Mouse (Mus musculus) cerebellum, adult 2 months (tissue): Measurements from ENCODE around the gene Nhlrc3. TPM values are rescaled to one million over a fixed set of nuclear protein-coding genes. Genes with fewer than 3 reads are reported as not detected.
A peak's percentile ranks its signal among the peaks of the same experiment; 100 is the strongest.

Experiments
- DNase-seq, 2 experiments: peaks; one replicate each; pipeline ENCODE4 v3.0.0; 2021
- H3K27ac ChIP-seq: fragments of 200-500 bp; 2 replicates; pipeline ENCODE4 v1.5.1; 2012; ENCODE audit warnings: low read length, control low read depth, inconsistent platforms; ENCODE audit not compliant: insufficient read depth
- H3K27me3 ChIP-seq: fragments of 200-500 bp; 2 replicates; pipeline ENCODE4 v1.6.1; 2012; ENCODE audit warnings: inconsistent platforms, mild to moderate bottlenecking, low read length, moderate library complexity; ENCODE audit not compliant: control insufficient read depth, insufficient read depth
- H3K4me1 ChIP-seq: fragments of 200-500 bp; 2 replicates; pipeline ENCODE4 v1.6.1; 2011; ENCODE audit warnings: low read length; ENCODE audit not compliant: control insufficient read depth, insufficient read depth
- H3K4me3 ChIP-seq: fragments of 200-500 bp; replicated peaks from 2 replicates; pipeline ENCODE3; 2011; ENCODE audit warnings: mild to moderate bottlenecking, low read depth, low read length, control low read depth; ENCODE audit not compliant: insufficient read depth
- CTCF ChIP-seq: fragments of 200-500 bp; IDR thresholded peaks from 2 replicates; pipeline ENCODE4 v1.5.1; 2011; ENCODE audit warnings: low read depth, mild to moderate bottlenecking, control low read depth, low read length, moderate library complexity, borderline replicate concordance; ENCODE audit not compliant: insufficient read depth
- POLR2A ChIP-seq: fragments of 200-500 bp; IDR thresholded peaks from 2 replicates; pipeline ENCODE4 v1.6.1; 2011; ENCODE audit warnings: low read length, control low read depth, borderline replicate concordance; ENCODE audit not compliant: insufficient read depth
- WGBS: fragments of 180-500 bp; shearing (Covaris S2); methylation state at CpG from one replicate; pipeline ENCODE4 v1.1.7; 2018; 5-methylcytosine and 5-hydroxymethylcytosine counted together
- polyA plus RNA-seq: library from polyadenylated mRNA; depleted of rRNA; stranded (reverse); fragments of >200 nt; gene quantifications from 2 replicates; pipeline ENCODE4 v1.2.3, GENCODE M21; 2012

Gene Nhlrc3
- polyA plus RNA-seq, 1 experiment: 7.9 TPM

DNA sequence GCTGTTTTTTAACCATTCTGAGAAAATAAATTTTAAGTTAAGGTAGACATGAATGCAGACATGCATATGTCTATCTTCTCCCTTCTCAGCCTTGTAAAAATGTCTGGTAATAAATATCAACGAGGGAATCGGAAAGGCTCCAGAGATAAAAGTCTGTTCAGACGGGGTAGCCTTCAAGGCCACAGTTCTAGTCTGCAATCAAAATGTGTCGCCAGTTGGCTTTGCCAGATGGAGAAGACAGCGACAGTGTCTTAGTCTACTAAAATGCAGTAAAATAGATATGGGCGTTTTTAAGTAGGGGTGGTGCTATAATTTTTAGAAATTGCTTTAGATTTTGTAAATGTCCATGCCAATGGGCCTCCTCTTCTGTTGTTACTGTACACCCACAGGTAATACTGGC lies 2.2 kb upstream of the Nhlrc3 start:
- no peak for TF ChIP-seq CTCF
- TF ChIP-seq POLR2A: no peak
- Histone ChIP-seq H3K4me3 (peak overlapping the region; percentile 19), H3K27ac (no peak overlapping the region), H3K27me3 (no peaks in the 10 kb centered on the region), H3K4me1 (peaks cover 6% of the 10 kb centered on the region)
- no peak for DNase-seq
- WGBS: 12% methylated on average over 6 of the region's 6 CpGs

DNA sequence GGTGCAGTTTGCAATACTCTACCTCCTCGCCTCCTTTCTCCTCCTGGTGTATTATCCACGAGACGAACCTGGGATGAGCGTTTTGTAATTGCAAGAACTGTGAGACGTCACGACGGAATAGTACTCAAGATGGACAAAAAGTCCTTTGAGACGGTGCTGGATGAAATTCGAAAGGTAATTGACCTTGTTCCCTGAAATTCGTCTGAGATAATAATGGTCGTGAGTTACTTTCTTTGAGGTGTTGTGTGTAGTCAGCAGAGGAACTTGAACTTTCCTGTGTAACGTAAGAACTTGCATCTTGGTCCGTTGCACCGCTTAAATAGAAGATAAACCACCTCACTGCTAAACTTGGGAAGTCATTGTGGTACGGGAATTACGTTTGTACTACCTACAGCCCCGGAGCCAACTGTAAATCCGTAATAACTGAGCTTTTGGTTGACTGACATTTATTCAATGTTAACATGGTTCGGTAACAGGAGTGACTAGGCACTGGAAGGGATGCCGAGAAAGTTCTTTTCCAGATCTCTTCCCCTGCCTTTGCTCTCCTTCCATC lies 1.1 kb upstream of the Nhlrc3 start:
- H3K4me1 ChIP-seq: peaks cover 5% of the 10 kb centered on the region
- H3K27ac ChIP-seq: no peak overlapping the region
- no peak for DNase-seq

DNA sequence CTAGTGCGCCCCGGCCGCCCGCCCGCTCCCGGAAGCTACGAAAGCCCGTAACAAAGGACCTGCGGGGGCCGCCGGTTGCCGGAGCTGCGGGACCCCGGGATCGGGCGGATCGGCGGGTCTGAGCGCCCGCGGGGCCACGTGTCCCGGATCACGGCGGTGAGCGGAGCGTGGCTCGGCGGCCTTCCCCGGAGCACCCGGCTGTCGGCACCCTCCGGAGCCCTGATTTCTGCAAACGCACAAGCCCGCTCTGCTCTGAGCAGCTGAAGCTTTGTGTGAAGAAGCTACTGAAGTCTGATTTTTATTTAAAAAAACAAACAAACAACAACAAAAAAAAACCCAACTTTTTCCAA lies 608 bp upstream of the Nhlrc3 start:
- no peak for TF ChIP-seq CTCF
- no peak for TF ChIP-seq POLR2A
- Histone ChIP-seq H3K4me3 (peak overlapping the region; percentile 97), H3K4me1 (no peaks in the 10 kb centered on the region; the same call in 1 of the 2 replicates), H3K27me3 (no peaks in the 10 kb centered on the region), H3K27ac (peak overlapping the region; percentile 72; the same call in 1 of the 2 replicates)
- WGBS: 1% methylated on average over 35 of the region's 35 CpGs
- no peak for DNase-seq

More for the DNA sequence above, 1.1 kb upstream of the Nhlrc3 start:
- H3K4me3 ChIP-seq: peak overlapping the region; percentile 97
- WGBS: under 1% methylated on average over 20 of the region's 20 CpGs
- no peaks in the 10 kb centered on the region for H3K27me3 ChIP-seq
- TF ChIP-seq POLR2A: no peak

GRCm38 (mm10) chr3:53462701-53463045 lies 459 bp downstream of the Nhlrc3 start:
- peak overlapping the region; percentile 96 for H3K27ac ChIP-seq
- DNase-seq: no peak
- 4% methylated on average over 9 of the region's 9 CpGs for WGBS
- H3K4me1 ChIP-seq: no peaks in the 10 kb centered on the region; the same call in 1 of the 2 replicates
- H3K27me3 ChIP-seq: no peaks in the 10 kb centered on the region
- no peak for TF ChIP-seq CTCF
- no peak for TF ChIP-seq POLR2A
- H3K4me3 ChIP-seq: peak overlapping the region; percentile 97

GRCm38 (mm10) chr3:53460106-53460505 lies 3.0 kb downstream of the Nhlrc3 start:
- DNase-seq: no peak
- Histone ChIP-seq H3K4me1 (no peaks in the 10 kb centered on the region; the same call in 1 of the 2 replicates), H3K4me3 (no peak overlapping the region), H3K27me3 (no peaks in the 10 kb centered on the region), H3K27ac (no peak overlapping the region)
- 85% methylated on average over 9 of the region's 9 CpGs for WGBS
- TF ChIP-seq POLR2A (no peak), CTCF (no peak)

DNA sequence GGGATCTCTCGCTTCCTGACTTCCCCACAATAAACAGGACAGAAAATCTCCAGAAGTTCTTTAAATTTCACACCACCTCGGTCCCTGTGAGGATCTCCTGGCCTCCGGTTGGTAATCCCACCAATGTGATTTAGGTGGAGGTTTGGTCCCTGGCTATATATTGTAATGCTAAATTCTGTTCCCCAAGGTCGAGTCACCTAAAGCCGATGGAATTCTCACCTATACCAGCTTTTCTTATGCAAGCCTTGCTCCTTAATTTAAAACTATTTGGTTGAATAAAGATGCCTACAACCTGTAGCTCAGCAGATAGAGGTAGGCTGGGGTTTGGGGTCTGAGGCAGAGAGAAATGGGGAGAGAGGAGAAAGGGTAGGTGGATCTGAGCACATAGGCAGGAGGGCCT lies 5.4 kb downstream of the Nhlrc3 start:
- Histone ChIP-seq H3K4me1 (no peaks in the 10 kb centered on the region; the same call in 1 of the 2 replicates), H3K27ac (no peak overlapping the region), H3K27me3 (no peaks in the 10 kb centered on the region), H3K4me3 (no peak overlapping the region)
- no peak for DNase-seq
- TF ChIP-seq POLR2A: no peak
- 86% methylated on average over 5 of the region's 5 CpGs for WGBS

- Histone ChIP-seq H3K4me1 (peaks cover 15% of the 10 kb centered on the region), H3K27ac (no peak overlapping the region), H3K4me3 (no peak overlapping the region), H3K27me3 (no peaks in the 10 kb centered on the region)
- DNase-seq: no peak
- 86% methylated on average over 7 of the region's 7 CpGs for whole genome bisulfite sequencing
- TF ChIP-seq POLR2A (no peak), CTCF (no peak)
Measured at GRCm38 (mm10) chr3:53454984-53455383, 8.1 kb downstream of the Nhlrc3 start.

- DNase-seq: no peak
- H3K4me1 ChIP-seq: peaks cover 15% of the 10 kb centered on the region
- H3K4me3 ChIP-seq: no peak overlapping the region
- TF ChIP-seq POLR2A (no peak), CTCF (no peak)
- WGBS: 93% methylated on average over 6 of the region's 6 CpGs
- H3K27ac ChIP-seq: no peak overlapping the region
- H3K27me3 ChIP-seq: no peaks in the 10 kb centered on the region
Measured at GRCm38 (mm10) chr3:53454561-53454960, 8.6 kb downstream of the Nhlrc3 start.

- no peak for TF ChIP-seq POLR2A
- no peak for TF ChIP-seq CTCF
- 95% methylated on average over 6 of the region's 6 CpGs for WGBS
- Histone ChIP-seq H3K4me3 (no peak overlapping the region), H3K27me3 (no peaks in the 10 kb centered on the region), H3K4me1 (peaks cover 15% of the 10 kb centered on the region), H3K27ac (no peak overlapping the region)
- DNase-seq: no peak
Measured at GRCm38 (mm10) chr3:53454005-53454404, 9.1 kb downstream of the Nhlrc3 start.
